Mouse (Mus musculus) c-Kit-positive CD71-negative TER-119-negative erythroid progenitor cells, embryonic 14.5 days (primary cell): ENCODE results near the gene Olfr250.
"Not testable (repeated sequence)": the region's sequence is repeated elsewhere in the genome, so short reads cannot be mapped to it uniquely, and the experiment has no call there.

Experiments
- DNase-seq: peaks from one replicate; pipeline ENCODE4 v3.0.0-alpha.2; 2013; ENCODE audit warnings: low read depth

Gene Olfr250

DNA sequence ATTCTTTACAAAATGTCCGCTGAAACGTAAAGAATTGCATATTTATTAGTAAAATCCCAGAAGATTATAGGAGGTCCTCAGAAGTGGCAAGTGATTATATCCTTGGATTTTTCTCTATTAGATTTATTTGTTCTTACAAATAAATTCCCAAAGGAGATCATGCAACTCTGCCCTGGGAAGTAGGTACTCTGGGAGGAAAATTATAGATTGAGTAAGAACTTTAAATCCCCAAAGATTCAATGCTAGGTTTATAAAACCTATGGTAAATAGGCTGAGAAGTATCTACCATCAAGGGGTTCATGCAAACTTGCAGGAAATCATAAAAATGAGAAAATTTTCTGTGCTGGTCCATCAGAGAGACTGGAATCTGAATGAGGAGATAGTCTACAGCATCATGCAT, at the start of gene Olfr250:
TSS of gene Olfr250 (plus strand) at position 301 of the 400 bp plus-strand sequence.
- DNase-seq = no peak

DNA sequence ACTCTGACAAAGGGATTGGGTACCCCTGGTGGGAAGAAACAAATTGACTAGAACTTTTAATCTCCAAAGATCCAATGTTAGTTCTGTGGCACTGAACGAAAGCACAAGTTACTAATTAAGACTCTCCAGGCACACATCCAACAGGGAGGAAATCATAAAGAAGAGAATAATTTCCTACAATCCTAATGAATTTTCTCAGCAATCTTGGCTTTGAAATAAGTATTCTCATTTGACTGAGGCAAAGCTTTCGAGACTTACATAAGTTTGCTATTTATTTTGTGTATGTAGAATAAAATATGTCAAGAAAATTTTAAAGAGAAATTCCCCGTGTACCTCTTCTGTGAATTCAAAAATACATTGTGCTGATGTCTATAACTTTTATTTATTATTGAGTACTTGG, 37.9 kb upstream of the Olfr250 start, which contains the start of gene Olfr25:
TSS of gene Olfr25 (plus strand) at position 301 of the 400 bp plus-strand sequence.
- DNase-seq = no peak

DNA sequence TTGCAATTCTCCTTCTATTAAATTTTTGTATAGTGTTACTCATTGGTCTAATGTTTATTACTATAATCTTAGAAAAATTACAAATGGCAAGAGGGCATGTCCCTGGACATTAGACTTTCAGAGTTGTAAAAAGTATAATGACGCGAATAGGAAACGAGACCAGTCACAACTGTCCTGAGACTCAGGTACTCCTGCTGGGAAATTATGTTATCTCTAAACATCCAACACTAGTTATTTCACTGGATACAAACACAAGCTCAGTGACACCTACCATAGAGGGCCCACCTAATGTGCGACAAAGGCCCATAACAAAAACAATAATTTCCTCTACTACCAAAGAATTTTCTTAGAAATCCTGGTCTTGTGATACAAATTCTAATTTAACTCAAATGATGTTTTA, 18.6 kb upstream of the Olfr250 start, which contains the start of gene Olfr898:
TSS of gene Olfr898 (plus strand) at position 301 of the 400 bp plus-strand sequence.
- DNase-seq = no peak

DNA sequence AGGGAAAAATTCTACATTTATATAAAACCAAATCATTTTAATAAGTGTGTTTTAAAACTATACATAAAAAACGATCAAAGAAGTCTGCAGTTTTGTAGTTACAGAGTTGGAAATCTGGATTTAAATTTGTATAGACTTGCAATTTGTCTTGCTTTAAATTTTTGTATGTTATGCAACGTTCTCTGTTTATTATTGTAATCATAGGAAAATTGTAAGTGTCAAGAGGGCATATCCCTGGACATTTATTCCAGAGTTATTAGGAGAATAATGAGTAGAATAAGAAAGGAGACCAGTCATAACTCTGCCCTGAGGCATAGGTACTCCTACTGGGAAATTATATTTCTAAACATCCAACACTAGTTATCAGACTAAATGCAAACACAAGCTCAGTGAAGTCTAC, 10.1 kb downstream of the Olfr250 start, which contains the start of gene Olfr251:
TSS of gene Olfr251 (plus strand) at position 301 of the 400 bp plus-strand sequence.
- no peak for DNase-seq

DNA sequence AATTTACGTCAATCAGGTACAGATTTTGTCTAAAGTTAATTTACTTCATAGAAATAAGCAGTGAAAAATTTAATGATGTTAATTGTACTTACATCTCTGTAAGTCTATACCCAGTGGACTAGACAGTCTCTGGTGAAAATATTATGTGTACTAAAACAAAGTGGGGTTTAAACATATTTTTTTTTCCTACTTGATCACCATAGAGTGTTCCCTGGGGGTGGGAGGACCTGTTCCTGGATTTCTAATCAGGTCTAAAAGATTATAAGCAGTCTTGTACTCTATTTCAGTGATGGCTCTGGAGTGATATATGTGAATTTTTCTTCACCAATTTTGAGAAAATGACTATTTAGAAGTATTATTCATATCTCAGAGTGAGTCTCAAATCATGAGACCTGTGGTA, 34.7 kb downstream of the Olfr250 start, which contains the start of gene Olfr147:
TSS of gene Olfr147 (plus strand) at position 301 of the 400 bp plus-strand sequence.
- no peak for DNase-seq

DNA sequence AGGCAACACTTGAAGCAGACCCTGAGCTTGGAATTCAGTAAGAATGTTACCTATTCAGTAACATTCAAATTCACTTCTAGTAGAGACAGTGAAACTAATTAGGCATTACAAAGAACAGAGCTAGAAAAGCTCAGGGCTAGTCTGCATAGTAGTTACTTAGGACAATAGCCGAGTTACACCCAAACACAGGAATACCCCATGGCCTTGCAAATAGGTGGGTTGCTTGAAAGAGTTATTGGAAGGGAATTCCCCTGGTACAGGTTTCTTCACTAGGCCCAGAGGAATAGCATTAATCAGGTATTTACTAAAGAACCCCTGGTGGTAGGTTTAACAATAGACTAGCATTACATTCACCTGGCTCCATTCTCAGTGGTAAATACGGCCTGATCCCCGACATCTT, 40.8 kb downstream of the Olfr250 start:
- not testable (repeated sequence) for DNase-seq

DNA sequence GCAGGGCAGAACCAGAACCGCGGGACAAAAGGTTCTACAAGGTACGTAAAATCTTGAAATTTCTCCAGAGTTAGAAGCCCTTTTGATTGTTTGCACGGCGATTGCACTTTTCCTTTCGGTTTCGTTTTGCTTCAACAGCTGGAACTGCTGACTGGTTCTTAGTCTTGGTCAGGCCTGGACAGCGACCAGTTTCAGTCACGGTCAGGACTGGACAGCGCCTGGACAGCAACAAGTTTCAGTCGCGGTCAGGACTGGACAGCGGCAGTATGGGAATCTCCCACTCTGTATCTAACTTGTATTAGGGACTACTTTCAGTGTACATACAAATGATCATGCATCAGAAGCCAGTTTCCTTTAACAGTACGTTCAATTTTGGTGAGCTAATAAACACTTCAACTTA, 46.8 kb downstream of the Olfr250 start:
- not testable (repeated sequence) for DNase-seq
